Mouse (Mus musculus) midbrain, embryonic 13.5 days (tissue): Measurements from ENCODE around the gene Atg7. TPM values are rescaled to one million over a fixed set of nuclear protein-coding genes. Genes with fewer than 3 reads are reported as not detected.

Experiments used
- ATAC-seq: fragments of 200-750 bp; cut with Nextera tagmentation; 2 replicates; pipeline ENCODE4 v1.8.0; 2017; ENCODE audit warnings: mild to moderate bottlenecking, moderate TSS enrichment, moderate library complexity
- H3K27ac ChIP-seq: fragments of 300-500 bp; sonication (generic); 2 replicates; pipeline ENCODE4 v1.5.1; 2015; ENCODE audit warnings: inconsistent platforms, mild to moderate bottlenecking, moderate library complexity
- H3K27me3 ChIP-seq: fragments of 300-500 bp; sonication (generic); 2 replicates; pipeline ENCODE4 v1.6.1; 2015; ENCODE audit warnings: mild to moderate bottlenecking, inconsistent platforms
- H3K36me3 ChIP-seq: fragments of 300-500 bp; sonication (generic); 2 replicates; pipeline ENCODE4 v1.6.1; 2015; ENCODE audit warnings: mild to moderate bottlenecking, inconsistent platforms
- H3K4me1 ChIP-seq: fragments of 300-500 bp; sonication (generic); replicated peaks from 2 replicates; pipeline ENCODE4 v1.6.1; 2015; ENCODE audit warnings: inconsistent platforms
- H3K4me2 ChIP-seq: fragments of 300-500 bp; sonication (generic); replicated peaks from 2 replicates; pipeline ENCODE4 v1.6.1; 2015; ENCODE audit warnings: moderate library complexity, mild to moderate bottlenecking, inconsistent platforms
- H3K4me3 ChIP-seq: fragments of 300-500 bp; sonication (generic); replicated peaks from 2 replicates; pipeline ENCODE4 v1.5.1; 2015; ENCODE audit warnings: mild to moderate bottlenecking, inconsistent platforms
- H3K9ac ChIP-seq: fragments of 300-500 bp; sonication (generic); replicated peaks from 2 replicates; pipeline ENCODE4 v1.6.1; 2015; ENCODE audit warnings: mild to moderate bottlenecking, inconsistent platforms
- H3K9me3 ChIP-seq: fragments of 300-500 bp; sonication (generic); 2 replicates; pipeline ENCODE4 v1.6.1; 2016; ENCODE audit warnings: mild to moderate bottlenecking, inconsistent platforms
- WGBS: fragments of 180-500 bp; shearing (Covaris S2); methylation state at CpG from one replicate; pipeline ENCODE4 v1.1.7; 2015; 5-methylcytosine and 5-hydroxymethylcytosine counted together
- polyA plus RNA-seq: library from polyadenylated mRNA; unstranded; fragments of >200 nt; fragmentation: Nextera tagmentation; extraction: Ambion mirVana; gene quantifications from 2 replicates; pipeline ENCODE4 v1.2.1, GENCODE M21; 2015

Gene Atg7
- polyA plus RNA-seq, 1 experiment from 2014 or later, result 19.1 TPM

GRCm38 (mm10) chr6:114892363-114892762 lies 249.5 kb downstream of the Atg7 start:
- Histone ChIP-seq H3K27me3 (no peaks in the 10 kb centered on the region), H3K27ac (peak overlapping the region; percentile 71), H3K9me3 (no peaks in the 10 kb centered on the region), H3K36me3 (peaks cover 9% of the 10 kb centered on the region), H3K9ac (peak overlapping the region; percentile 47; the same call in 1 of the 2 replicates), H3K4me3 (no peak overlapping the region), H3K4me1 (peaks cover 70% of the 10 kb centered on the region), H3K4me2 (peak overlapping the region; percentile 35)
- ATAC-seq, result peak; percentile 62
- WGBS, result 7% methylated on average over 6 of the region's 6 CpGs

- Histone ChIP-seq H3K27me3 (no peaks in the 10 kb centered on the region), H3K4me3 (no peak overlapping the region), H3K4me2 (no peak overlapping the region), H3K9ac (no peak overlapping the region; the same call in 1 of the 2 replicates), H3K36me3 (peaks cover 9% of the 10 kb centered on the region), H3K9me3 (no peaks in the 10 kb centered on the region), H3K27ac (no peak overlapping the region), H3K4me1 (peaks cover 60% of the 10 kb centered on the region)
- no peak for ATAC-seq
- 71% methylated on average over 20 of the region's 20 CpGs for WGBS
Observed at GRCm38 (mm10) chr6:114893427-114894209, 250.7 kb downstream of the Atg7 start.

GRCm38 (mm10) chr6:114894548-114895106 lies 251.7 kb downstream of the Atg7 start:
- peaks cover 61% of the 10 kb centered on the region for H3K4me1 ChIP-seq

GRCm38 (mm10) chr6:114895191-114895590 lies 252.3 kb downstream of the Atg7 start:
- H3K27me3 ChIP-seq, result no peaks in the 10 kb centered on the region
- peaks cover 9% of the 10 kb centered on the region for H3K36me3 ChIP-seq
- H3K4me1 ChIP-seq, result peaks cover 64% of the 10 kb centered on the region
- no peak overlapping the region for H3K4me3 ChIP-seq
- 93% methylated on average over 7 of the region's 7 CpGs for WGBS
- no peak overlapping the region for H3K9ac ChIP-seq
- H3K9me3 ChIP-seq, result no peaks in the 10 kb centered on the region
- ATAC-seq, result no peak
- H3K4me2 ChIP-seq, result no peak overlapping the region
- no peak overlapping the region for H3K27ac ChIP-seq

More at GRCm38 (mm10) chr6:114894548-114895106, 251.7 kb downstream of the Atg7 start:
- Histone ChIP-seq H3K9me3 (no peaks in the 10 kb centered on the region), H3K36me3 (peaks cover 9% of the 10 kb centered on the region), H3K27ac (0 out of 2 replicates have a peak overlapping the region, but pooled peaks have one; percentile 5), H3K4me3 (no peak overlapping the region), H3K27me3 (no peaks in the 10 kb centered on the region), H3K4me2 (no peak overlapping the region), H3K9ac (no peak overlapping the region)
- WGBS, result 64% methylated on average over 4 of the region's 4 CpGs
- no peak for ATAC-seq

- H3K4me2 ChIP-seq, result no peak overlapping the region
- peaks cover 9% of the 10 kb centered on the region for H3K36me3 ChIP-seq
- H3K9ac ChIP-seq, result no peak overlapping the region
- 67% methylated on average over 2 of the region's 2 CpGs for WGBS
- peaks cover 64% of the 10 kb centered on the region for H3K4me1 ChIP-seq
- no peak overlapping the region for H3K27ac ChIP-seq
- H3K27me3 ChIP-seq, result no peaks in the 10 kb centered on the region
- H3K9me3 ChIP-seq, result no peaks in the 10 kb centered on the region
- no peak overlapping the region for H3K4me3 ChIP-seq
- ATAC-seq, result no peak
Observed at GRCm38 (mm10) chr6:114896281-114896680, 253.4 kb downstream of the Atg7 start.

GRCm38 (mm10) chr6:114898949-114899348 lies 256.1 kb downstream of the Atg7 start:
- H3K4me3 ChIP-seq, result no peak overlapping the region
- peaks cover 64% of the 10 kb centered on the region for H3K4me1 ChIP-seq
- 95% methylated on average over 4 of the region's 4 CpGs for WGBS
- H3K4me2 ChIP-seq, result no peak overlapping the region
- H3K27me3 ChIP-seq, result no peaks in the 10 kb centered on the region
- H3K36me3 ChIP-seq, result peaks cover 9% of the 10 kb centered on the region
- no peak overlapping the region for H3K9ac ChIP-seq
- 0 out of 2 replicates have a peak overlapping the region, but pooled peaks have one; percentile 68 for H3K27ac ChIP-seq
- no peak for ATAC-seq
- no peaks in the 10 kb centered on the region for H3K9me3 ChIP-seq

GRCm38 (mm10) chr6:114899652-114900051 lies 256.8 kb downstream of the Atg7 start:
- Histone ChIP-seq H3K4me1 (peaks cover 62% of the 10 kb centered on the region), H3K27ac (peak overlapping the region; percentile 68), H3K4me2 (peak overlapping the region; percentile 34), H3K9ac (peak overlapping the region; percentile 49; the same call in 1 of the 2 replicates), H3K4me3 (no peak overlapping the region), H3K27me3 (no peaks in the 10 kb centered on the region), H3K36me3 (peaks cover 9% of the 10 kb centered on the region), H3K9me3 (no peaks in the 10 kb centered on the region)
- 48% methylated on average over 7 of the region's 7 CpGs for WGBS
- no peak for ATAC-seq

- Histone ChIP-seq H3K9me3 (no peaks in the 10 kb centered on the region), H3K36me3 (peaks cover 8% of the 10 kb centered on the region), H3K4me2 (peak overlapping the region; percentile 34), H3K4me1 (peaks cover 65% of the 10 kb centered on the region), H3K27ac (peak overlapping the region; percentile 68), H3K27me3 (no peaks in the 10 kb centered on the region), H3K4me3 (no peak overlapping the region), H3K9ac (peak overlapping the region; percentile 49; the same call in 1 of the 2 replicates)
- WGBS, result 19% methylated on average over 10 of the region's 10 CpGs
- ATAC-seq, result peak; percentile 49; the same call in 1 of the 2 replicates
Observed at GRCm38 (mm10) chr6:114900194-114900593, 257.3 kb downstream of the Atg7 start.

- H3K36me3 ChIP-seq, result peaks cover 4% of the 10 kb centered on the region; the same call in 1 of the 2 replicates
- peak overlapping the region; percentile 28 for H3K4me2 ChIP-seq
- no peaks in the 10 kb centered on the region for H3K27me3 ChIP-seq
- peak overlapping the region; percentile 62 for H3K27ac ChIP-seq
- WGBS, result 5% methylated on average over 12 of the region's 12 CpGs
- peak; percentile 69 for ATAC-seq
- peak overlapping the region; percentile 51 for H3K9ac ChIP-seq
- H3K4me3 ChIP-seq, result no peak overlapping the region
- H3K9me3 ChIP-seq, result no peaks in the 10 kb centered on the region
- peaks cover 77% of the 10 kb centered on the region for H3K4me1 ChIP-seq
Observed at GRCm38 (mm10) chr6:114901321-114901824, 258.5 kb downstream of the Atg7 start.

- H3K4me3 ChIP-seq, result no peak overlapping the region
- H3K9me3 ChIP-seq, result no peaks in the 10 kb centered on the region
- WGBS, result 13% methylated on average over 4 of the region's 4 CpGs
- no peaks in the 10 kb centered on the region for H3K27me3 ChIP-seq
- no peaks in the 10 kb centered on the region for H3K36me3 ChIP-seq
- H3K4me2 ChIP-seq, result peak overlapping the region; percentile 28
- H3K4me1 ChIP-seq, result peaks cover 79% of the 10 kb centered on the region
- peak overlapping the region; percentile 62 for H3K27ac ChIP-seq
- H3K9ac ChIP-seq, result peak overlapping the region; percentile 51
- peak; percentile 48; the same call in 1 of the 2 replicates for ATAC-seq
Observed at GRCm38 (mm10) chr6:114901921-114902320, 259.0 kb downstream of the Atg7 start.

- no peak for ATAC-seq
- Histone ChIP-seq H3K27ac (no peak overlapping the region), H3K4me3 (no peak overlapping the region), H3K4me1 (peaks cover 91% of the 10 kb centered on the region), H3K4me2 (no peak overlapping the region), H3K36me3 (no peaks in the 10 kb centered on the region), H3K27me3 (no peaks in the 10 kb centered on the region), H3K9ac (no peak overlapping the region), H3K9me3 (no peaks in the 10 kb centered on the region)
- 79% methylated on average over 6 of the region's 6 CpGs for WGBS
Observed at GRCm38 (mm10) chr6:114904233-114904632, 261.3 kb downstream of the Atg7 start.

GRCm38 (mm10) chr6:114904818-114905217 lies 261.9 kb downstream of the Atg7 start:
- Histone ChIP-seq H3K27me3 (no peaks in the 10 kb centered on the region), H3K9me3 (no peaks in the 10 kb centered on the region), H3K9ac (no peak overlapping the region), H3K36me3 (no peaks in the 10 kb centered on the region), H3K27ac (no peak overlapping the region), H3K4me3 (no peak overlapping the region), H3K4me1 (peaks cover 85% of the 10 kb centered on the region), H3K4me2 (no peak overlapping the region)
- WGBS, result 90% methylated on average over 3 of the region's 3 CpGs
- no peak for ATAC-seq
